Mouse (Mus musculus) intestine, embryonic 15.5 days (tissue): ENCODE results near the gene Krt18. TPM values are rescaled to one million over a fixed set of nuclear protein-coding genes. Genes with fewer than 3 reads are reported as not detected.

Source experiments
- ATAC-seq: fragments of 200-750 bp; cut with Nextera tagmentation; 2 replicates; pipeline ENCODE4 v1.8.0; 2017; ENCODE audit warnings: moderate TSS enrichment, moderate library complexity
- H3K27ac ChIP-seq: fragments of 300-500 bp; sonication (generic); 2 replicates; pipeline ENCODE4 v1.5.1; 2015; ENCODE audit warnings: mild to moderate bottlenecking, inconsistent platforms
- H3K27me3 ChIP-seq: fragments of 300-500 bp; sonication (generic); replicated peaks from 2 replicates; pipeline ENCODE4 v1.6.1; 2015; ENCODE audit warnings: inconsistent platforms
- H3K36me3 ChIP-seq: fragments of 300-500 bp; sonication (generic); 2 replicates; pipeline ENCODE4 v1.6.1; 2015; ENCODE audit warnings: inconsistent platforms
- H3K4me1 ChIP-seq: fragments of 300-500 bp; sonication (generic); replicated peaks from 2 replicates; pipeline ENCODE4 v1.6.1; 2015; ENCODE audit warnings: inconsistent platforms
- H3K4me2 ChIP-seq: fragments of 300-500 bp; sonication (generic); replicated peaks from 2 replicates; pipeline ENCODE4 v1.6.1; 2015; ENCODE audit warnings: mild to moderate bottlenecking, inconsistent platforms
- H3K4me3 ChIP-seq: fragments of 300-500 bp; sonication (generic); replicated peaks from 2 replicates; pipeline ENCODE4 v1.5.1; 2015; ENCODE audit warnings: inconsistent platforms
- H3K9ac ChIP-seq: fragments of 300-500 bp; sonication (generic); 2 replicates; pipeline ENCODE4 v1.6.1; 2015; ENCODE audit warnings: inconsistent platforms
- H3K9me3 ChIP-seq: fragments of 300-500 bp; sonication (generic); 2 replicates; pipeline ENCODE4 v1.6.1; 2016; ENCODE audit warnings: inconsistent platforms
- WGBS: fragments of 180-500 bp; shearing (Covaris S2); methylation state at CpG from one replicate; pipeline ENCODE4 v1.1.7; 2015; 5-methylcytosine and 5-hydroxymethylcytosine counted together
- polyA plus RNA-seq: library from polyadenylated mRNA; unstranded; fragments of >200 nt; fragmentation: Nextera tagmentation; extraction: Ambion mirVana; gene quantifications from 2 replicates; pipeline ENCODE4 v1.2.1, GENCODE M21; 2015

The Krt18 gene
- polyA plus RNA-seq, 1 experiment from 2014 or later = 263 TPM

GRCm38 (mm10) chr15:102013651-102014050 lies 14.3 kb upstream of the Krt18 start:
- Histone ChIP-seq H3K4me1 (peaks cover 53% of the 10 kb centered on the region), H3K27ac (peak overlapping the region; percentile 7; the same call in 1 of the 2 replicates), H3K4me3 (no peak overlapping the region), H3K4me2 (no peak overlapping the region), H3K36me3 (no peaks in the 10 kb centered on the region), H3K9ac (no peak overlapping the region), H3K27me3 (no peaks in the 10 kb centered on the region), H3K9me3 (no peaks in the 10 kb centered on the region)
- peak; percentile 18; the same call in 1 of the 2 replicates for ATAC-seq
- 41% methylated on average over 3 of the region's 3 CpGs for WGBS

GRCm38 (mm10) chr15:102014848-102015247 lies 13.1 kb upstream of the Krt18 start:
- peaks cover 49% of the 10 kb centered on the region for H3K4me1 ChIP-seq
- no peak overlapping the region for H3K27ac ChIP-seq
- no peak overlapping the region for H3K4me2 ChIP-seq
- no peaks in the 10 kb centered on the region for H3K9me3 ChIP-seq
- H3K9ac ChIP-seq = no peak overlapping the region
- ATAC-seq = no peak
- 40% methylated on average over 2 of the region's 4 CpGs for WGBS
- no peaks in the 10 kb centered on the region for H3K36me3 ChIP-seq
- no peaks in the 10 kb centered on the region for H3K27me3 ChIP-seq
- no peak overlapping the region for H3K4me3 ChIP-seq

DNA sequence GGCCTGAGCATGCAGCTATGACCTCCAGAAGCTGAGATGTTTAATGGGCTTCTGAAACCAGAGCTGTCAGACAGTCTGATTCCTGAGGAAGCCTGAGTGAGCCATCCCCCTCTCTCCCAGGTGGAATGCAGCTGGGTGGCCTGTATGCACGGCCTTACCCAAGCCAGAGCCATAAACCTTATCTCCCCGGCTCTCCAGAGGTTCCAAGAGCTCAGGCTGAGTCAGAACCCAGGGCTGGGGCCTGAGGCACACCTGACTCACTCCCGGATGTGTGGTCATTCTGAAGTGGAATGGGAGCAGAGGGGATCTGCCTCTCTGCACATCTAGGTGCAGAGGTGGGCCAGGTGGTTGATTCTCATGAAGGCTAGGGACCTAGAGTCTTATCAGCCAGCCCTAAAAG lies 11.9 kb upstream of the Krt18 start:
- Histone ChIP-seq H3K36me3 (no peaks in the 10 kb centered on the region), H3K4me2 (peak overlapping the region; percentile 34), H3K4me1 (peaks cover 40% of the 10 kb centered on the region), H3K4me3 (no peak overlapping the region), H3K9me3 (no peaks in the 10 kb centered on the region), H3K9ac (no peak overlapping the region), H3K27me3 (no peaks in the 10 kb centered on the region), H3K27ac (peak overlapping the region; percentile 94)
- 21% methylated on average over 3 of the region's 3 CpGs for WGBS
- peak; percentile 85 for ATAC-seq

- Histone ChIP-seq H3K9me3 (no peaks in the 10 kb centered on the region), H3K27ac (peak overlapping the region; percentile 94), H3K36me3 (no peaks in the 10 kb centered on the region), H3K4me2 (peak overlapping the region; percentile 34), H3K4me1 (peaks cover 37% of the 10 kb centered on the region), H3K27me3 (no peaks in the 10 kb centered on the region), H3K4me3 (no peak overlapping the region), H3K9ac (0 out of 2 replicates have a peak overlapping the region, but pooled peaks have one; percentile 26)
- ATAC-seq = peak; percentile 35
- WGBS = 22% methylated on average over 7 of the region's 7 CpGs
These were observed 11.2 kb upstream of the Krt18 start for GRCm38 (mm10) chr15:102016787-102017186.

- ATAC-seq = peak; percentile 71
- Histone ChIP-seq H3K36me3 (no peaks in the 10 kb centered on the region), H3K9me3 (no peaks in the 10 kb centered on the region), H3K4me2 (no peak overlapping the region; the same call in 1 of the 2 replicates), H3K27me3 (no peaks in the 10 kb centered on the region), H3K27ac (peak overlapping the region; percentile 94), H3K4me3 (no peak overlapping the region), H3K4me1 (peaks cover 37% of the 10 kb centered on the region), H3K9ac (no peak overlapping the region)
- WGBS = 14% methylated on average over 7 of the region's 7 CpGs
These were observed 10.0 kb upstream of the Krt18 start for GRCm38 (mm10) chr15:102017918-102018463.

GRCm38 (mm10) chr15:102022481-102022880 lies 5.5 kb upstream of the Krt18 start:
- no peak for ATAC-seq
- H3K4me1 ChIP-seq = peaks cover 41% of the 10 kb centered on the region
- H3K27me3 ChIP-seq = no peaks in the 10 kb centered on the region
- no peaks in the 10 kb centered on the region for H3K36me3 ChIP-seq
- 28% methylated on average over 8 of the region's 8 CpGs for WGBS
- no peaks in the 10 kb centered on the region for H3K9me3 ChIP-seq
- H3K4me3 ChIP-seq = no peak overlapping the region
- H3K4me2 ChIP-seq = no peak overlapping the region
- H3K27ac ChIP-seq = no peak overlapping the region
- H3K9ac ChIP-seq = no peak overlapping the region

DNA sequence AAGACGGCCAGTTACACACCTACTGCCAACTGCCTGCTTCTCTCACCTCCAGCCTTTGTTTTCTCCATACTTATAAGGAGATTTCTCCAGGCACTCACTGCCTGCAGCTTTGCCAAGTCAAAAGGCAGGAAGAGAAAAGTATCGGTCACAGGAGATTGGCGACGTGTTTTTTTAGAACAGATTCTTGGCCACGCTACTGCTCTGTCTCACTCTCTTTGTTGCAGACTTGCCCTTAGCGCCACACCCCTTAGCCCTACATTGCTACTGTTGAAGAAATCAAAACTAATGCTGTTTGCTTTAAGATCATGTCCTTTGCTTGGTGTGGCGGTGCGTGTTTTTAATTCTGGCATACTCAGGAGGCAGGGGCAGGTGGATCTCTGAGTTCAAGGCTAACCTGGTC lies 4.1 kb upstream of the Krt18 start:
- Histone ChIP-seq H3K4me1 (peaks cover 33% of the 10 kb centered on the region), H3K27ac (no peak overlapping the region), H3K4me3 (no peak overlapping the region), H3K4me2 (no peak overlapping the region), H3K9ac (no peak overlapping the region), H3K36me3 (no peaks in the 10 kb centered on the region), H3K27me3 (no peaks in the 10 kb centered on the region), H3K9me3 (no peaks in the 10 kb centered on the region)
- no peak for ATAC-seq
- WGBS = 51% methylated on average over 8 of the region's 8 CpGs

DNA sequence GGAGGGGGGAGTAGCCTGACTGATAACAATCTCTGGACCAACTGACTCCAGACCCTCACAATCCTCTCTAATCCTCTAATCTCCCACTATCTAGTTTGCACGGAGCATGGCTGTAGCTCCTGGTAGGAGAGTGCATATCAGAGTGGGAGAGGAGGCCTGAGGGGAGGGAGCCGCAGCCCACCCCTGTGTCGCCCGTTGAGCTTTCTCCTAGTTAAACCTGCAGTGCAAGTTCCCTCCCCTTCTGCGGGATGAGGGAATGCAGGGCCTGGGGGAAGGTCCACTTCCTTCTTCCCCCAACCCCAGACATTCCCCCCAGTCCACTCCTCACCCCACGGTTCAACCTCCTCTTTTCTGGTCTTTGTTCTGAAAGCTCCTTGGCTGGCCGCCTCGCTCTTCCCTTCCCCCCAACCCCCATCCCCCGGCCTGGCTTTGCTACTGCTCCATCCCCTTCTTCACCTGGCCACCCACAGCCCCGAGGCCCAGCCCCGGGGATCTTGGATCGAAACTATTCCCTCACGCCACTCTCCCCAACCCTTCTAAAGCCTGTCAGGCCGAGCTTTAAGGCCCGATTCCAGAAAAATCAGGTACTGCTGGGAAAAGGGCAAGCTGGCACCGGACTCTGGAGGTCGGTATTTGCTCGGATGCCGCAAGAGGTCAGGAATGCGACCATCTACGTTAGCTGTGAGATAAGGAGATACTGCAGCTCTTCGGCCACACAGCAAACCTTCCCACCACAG lies 2.7 kb upstream of the Krt18 start:
- no peaks in the 10 kb centered on the region for H3K36me3 ChIP-seq
- WGBS = 12% methylated on average over 22 of the region's 22 CpGs
- H3K4me2 ChIP-seq = peak overlapping the region; percentile 49
- peaks cover 33% of the 10 kb centered on the region for H3K4me1 ChIP-seq
- ATAC-seq = peak; percentile 37
- no peaks in the 10 kb centered on the region for H3K27me3 ChIP-seq
- peak overlapping the region; percentile 9; the same call in 1 of the 2 replicates for H3K4me3 ChIP-seq
- H3K27ac ChIP-seq = peak overlapping the region; percentile 57
- H3K9me3 ChIP-seq = no peaks in the 10 kb centered on the region
- H3K9ac ChIP-seq = peak overlapping the region; percentile 32; the same call in 1 of the 2 replicates

DNA sequence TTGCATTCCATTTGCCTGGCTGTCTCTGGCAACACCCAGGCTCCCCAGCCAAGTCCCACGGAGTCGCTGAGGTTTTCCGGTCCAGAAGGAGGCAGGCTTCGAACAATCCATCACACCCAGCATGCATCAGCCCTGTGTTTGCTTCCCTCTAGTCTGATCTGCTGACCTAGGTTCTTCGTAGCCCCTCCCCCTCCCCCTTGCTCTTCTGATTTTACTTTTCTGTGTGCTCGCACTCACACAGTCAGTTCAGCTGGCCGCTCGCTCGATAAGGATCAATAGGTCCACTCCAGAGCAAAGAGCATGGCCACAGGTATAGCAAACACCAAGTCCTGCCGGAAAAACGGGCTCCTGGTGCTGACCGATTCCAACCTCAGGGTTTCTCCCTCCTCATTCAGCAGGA lies 1.6 kb upstream of the Krt18 start:
- Histone ChIP-seq H3K36me3 (0 out of 2 replicates have a peak, but pooled peaks cover 6% of the 10 kb centered on the region), H3K9ac (no peak overlapping the region), H3K4me1 (peaks cover 33% of the 10 kb centered on the region), H3K27ac (no peak overlapping the region), H3K27me3 (no peaks in the 10 kb centered on the region), H3K9me3 (no peaks in the 10 kb centered on the region), H3K4me2 (peak overlapping the region; percentile 49), H3K4me3 (no peak overlapping the region)
- ATAC-seq = no peak
- WGBS = 18% methylated on average over 12 of the region's 12 CpGs

DNA sequence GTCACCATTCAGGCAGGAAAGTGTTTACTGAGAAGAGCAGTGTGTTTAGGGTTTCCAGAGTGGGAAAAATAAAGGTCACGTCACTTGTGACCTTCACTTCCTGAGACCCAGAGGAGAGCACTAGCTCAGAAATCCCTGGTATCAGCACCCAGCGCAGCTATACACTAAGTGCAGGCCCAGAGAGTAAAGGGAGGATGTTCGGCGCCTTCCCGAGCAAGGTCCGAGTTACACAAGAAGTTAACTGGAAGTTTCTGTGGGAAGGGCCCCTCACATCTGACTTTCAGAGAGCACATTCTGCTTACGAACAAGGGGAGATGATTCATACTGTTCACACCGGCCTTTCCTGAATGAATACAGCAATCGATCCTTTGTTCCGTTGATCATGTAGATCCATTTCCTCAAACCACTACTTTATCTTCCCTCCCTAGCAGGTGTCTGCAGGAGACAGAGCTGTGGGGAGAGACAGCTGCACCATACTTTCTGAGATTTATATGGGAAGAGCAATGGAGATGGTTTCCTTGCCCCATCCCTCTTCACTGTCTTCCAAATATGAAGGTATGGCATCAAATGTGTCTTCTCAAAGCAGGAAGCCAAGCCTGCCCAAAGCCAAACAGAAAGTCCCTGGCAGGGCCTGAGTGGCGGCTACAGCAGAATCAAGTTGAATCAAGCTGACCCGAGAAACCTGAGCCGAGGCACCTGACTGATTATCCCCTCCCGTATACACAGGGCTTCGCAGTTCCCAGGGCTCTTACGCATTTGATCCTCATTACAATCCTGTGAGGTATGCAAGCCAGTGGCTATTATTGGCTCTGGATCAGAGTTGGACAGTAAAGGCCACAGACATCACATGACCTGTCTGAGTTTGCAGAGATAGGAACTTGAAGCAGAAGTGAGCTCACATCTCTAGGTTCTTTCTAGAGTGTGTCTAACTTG lies 6.4 kb downstream of the Krt18 start:
- H3K4me3 ChIP-seq = no peak overlapping the region
- H3K4me1 ChIP-seq = no peaks in the 10 kb centered on the region
- H3K9ac ChIP-seq = no peak overlapping the region
- H3K27me3 ChIP-seq = no peaks in the 10 kb centered on the region
- peak overlapping the region; percentile 66 for H3K27ac ChIP-seq
- WGBS = 53% methylated on average over 16 of the region's 16 CpGs
- peak; percentile 80 for ATAC-seq
- H3K36me3 ChIP-seq = 0 out of 2 replicates have a peak, but pooled peaks cover 6% of the 10 kb centered on the region
- H3K4me2 ChIP-seq = no peak overlapping the region
- H3K9me3 ChIP-seq = no peaks in the 10 kb centered on the region

DNA sequence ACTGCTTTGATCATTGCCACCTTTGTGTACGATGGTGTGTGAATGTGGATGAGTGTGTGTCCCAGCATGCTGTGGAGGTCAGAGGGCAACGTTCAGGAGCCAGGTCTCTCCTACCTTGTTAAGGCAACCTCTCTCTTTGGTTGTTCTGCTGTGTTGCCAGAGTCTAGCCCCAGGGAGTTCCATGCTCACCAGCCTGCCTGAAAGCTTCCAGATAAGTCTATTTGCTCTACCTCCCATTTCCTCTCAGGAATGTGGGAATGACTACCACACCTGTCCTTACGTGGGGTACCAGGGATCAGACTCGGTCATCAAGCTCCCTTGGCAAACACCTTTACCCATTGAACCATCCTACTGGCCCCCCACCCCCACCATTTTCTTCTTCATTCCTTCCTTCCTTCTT lies 12.3 kb downstream of the Krt18 start:
- no peak overlapping the region for H3K9ac ChIP-seq
- peak; percentile 32; the same call in 1 of the 2 replicates for ATAC-seq
- 60% methylated on average over 4 of the region's 4 CpGs for WGBS

GRCm38 (mm10) chr15:102041951-102042350 lies 14.0 kb downstream of the Krt18 start:
- H3K36me3 ChIP-seq = no peaks in the 10 kb centered on the region
- 0 out of 2 replicates have a peak overlapping the region, but pooled peaks have one; percentile 6 for H3K4me3 ChIP-seq
- H3K27me3 ChIP-seq = no peaks in the 10 kb centered on the region
- no peak overlapping the region for H3K27ac ChIP-seq
- no peak overlapping the region for H3K9ac ChIP-seq
- no peaks in the 10 kb centered on the region for H3K4me1 ChIP-seq
- H3K4me2 ChIP-seq = peak overlapping the region; percentile 43
- no peaks in the 10 kb centered on the region for H3K9me3 ChIP-seq
- WGBS = 17% methylated on average over 7 of the region's 7 CpGs
- no peak for ATAC-seq

More for the DNA sequence above, 12.3 kb downstream of the Krt18 start:
- Histone ChIP-seq H3K36me3 (no peaks in the 10 kb centered on the region), H3K4me2 (no peak overlapping the region), H3K9me3 (no peaks in the 10 kb centered on the region), H3K27me3 (no peaks in the 10 kb centered on the region), H3K4me1 (no peaks in the 10 kb centered on the region), H3K4me3 (no peak overlapping the region), H3K27ac (no peak overlapping the region; the same call in 1 of the 2 replicates)
